Mouse (Mus musculus) G1E (cell line): ENCODE data around the gene Smarcd2.

Source experiments
- CTCF ChIP-seq: IDR thresholded peaks from 2 replicates; pipeline ENCODE4 v1.5.1; 2012; ENCODE audit warnings: low read depth, low read length, inconsistent platforms, mixed read lengths
- GATA1 ChIP-seq: IDR thresholded peaks from 2 replicates; pipeline ENCODE4 v1.6.1; 2012; ENCODE audit warnings: borderline replicate concordance, low read length, inconsistent platforms, mixed read lengths
- TAL1 ChIP-seq: conservative IDR thresholded peaks from 2 replicates; pipeline ENCODE4 v1.6.1; 2012; ENCODE audit warnings: low read depth, low read length, inconsistent platforms, mixed read lengths

- TF ChIP-seq CTCF = no peak
- TF ChIP-seq TAL1 = no peak
- TF ChIP-seq GATA1 = no peak
Observed at GRCm38 (mm10) chr11:106317801-106318200, 45.0 kb upstream of the Smarcd2 start.
